Mouse (Mus musculus): ENCODE data around the gene Hic1.
"Not testable (repeated sequence)": the region's sequence is repeated elsewhere in the genome, so short reads cannot be mapped to it uniquely, and the experiment has no call there.

Gene Hic1

GRCm38 (mm10) chr11:75192336-75193214 is 23.3 kb upstream of the Hic1 start:
- peak; percentile 82 for DNase-seq (ENCODE audit: low spot score)

GRCm38 (mm10) chr11:75191841-75192240 is 22.5 kb upstream of the Hic1 start:
- no peak for DNase-seq (ENCODE audit: low spot score)

DNA sequence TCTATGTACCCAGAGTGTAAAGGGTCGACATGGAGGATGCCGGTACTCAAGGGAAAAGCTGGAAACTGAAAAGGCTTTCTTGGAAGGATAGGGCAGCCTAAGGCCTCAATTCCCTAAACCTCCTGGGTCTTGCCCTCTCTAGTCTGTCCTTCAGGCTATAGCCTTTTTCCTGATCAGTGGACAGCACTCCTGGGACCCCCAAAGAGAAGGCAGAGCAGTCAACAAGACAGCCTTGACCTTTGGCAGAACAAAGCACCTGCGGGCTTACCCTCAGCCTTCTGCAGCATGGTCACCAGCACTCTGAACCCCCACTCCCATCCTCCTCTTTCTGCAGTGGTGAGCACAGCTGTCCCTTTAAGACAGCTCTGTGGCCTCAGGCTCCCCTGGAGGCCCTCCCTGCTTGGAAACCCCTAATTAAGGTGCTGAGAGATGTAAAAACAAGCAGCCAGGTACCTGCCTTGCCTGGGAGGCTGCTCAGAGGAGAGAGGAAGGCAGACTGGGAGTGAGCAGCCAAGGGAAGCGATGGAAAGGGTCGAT is 21.7 kb upstream of the Hic1 start, which contains the start of gene Dph1:
Dph1 (minus strand) TSS at position 337 of the 537 bp plus-strand sequence.
- DNase-seq (ENCODE audit: low spot score): no peak

- peak; percentile 96 for DNase-seq (ENCODE audit: low spot score)
Measured at GRCm38 (mm10) chr11:75190371-75190724, 21.0 kb upstream of the Hic1 start.

GRCm38 (mm10) chr11:75189713-75190370 is 20.5 kb upstream of the Hic1 start:
- DNase-seq (ENCODE audit: low spot score): no peak

- no peak for DNase-seq (ENCODE audit: low spot score)
Measured at GRCm38 (mm10) chr11:75184986-75185385, 15.7 kb upstream of the Hic1 start.

- DNase-seq (ENCODE audit: low spot score): no peak
Measured at GRCm38 (mm10) chr11:75184573-75184972, 15.3 kb upstream of the Hic1 start.

DNA sequence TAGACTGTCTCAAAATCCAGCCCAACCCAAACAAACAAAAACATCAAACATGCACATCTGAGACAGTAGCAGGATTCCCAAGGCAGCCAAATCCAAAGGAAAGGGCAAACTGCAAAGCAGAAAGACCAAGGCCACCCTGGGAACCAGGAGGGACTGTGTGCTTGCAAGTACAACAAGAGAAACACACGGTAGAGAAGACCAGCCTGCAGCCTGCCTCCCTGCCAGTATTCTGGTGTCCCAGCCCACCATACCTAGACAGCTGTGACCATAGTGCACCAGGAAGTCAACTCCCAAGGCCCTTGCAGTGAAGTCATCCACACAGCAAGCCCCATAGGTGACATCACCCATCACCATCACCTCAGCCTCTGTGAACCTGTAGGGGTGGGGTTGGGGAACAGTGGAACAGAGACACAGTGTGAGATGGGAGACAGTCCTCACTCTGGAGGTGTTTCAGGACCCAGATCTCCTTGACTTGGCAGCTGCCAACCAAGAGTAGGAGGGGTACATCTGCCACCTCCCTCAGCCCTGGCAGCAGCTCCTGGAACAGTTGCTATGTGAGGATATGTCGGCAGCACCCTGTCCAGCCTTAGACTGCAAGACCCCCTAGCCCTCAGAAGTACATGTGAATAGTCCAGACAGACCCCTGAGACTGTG is 14.7 kb upstream of the Hic1 start:
- no peak for DNase-seq (ENCODE audit: low spot score)

GRCm38 (mm10) chr11:75178672-75179208 is 9.4 kb upstream of the Hic1 start, which contains the start of gene Ovca2:
Ovca2 (minus strand) TSS chr11:75178835.
- peak; percentile 93 for DNase-seq (ENCODE audit: low spot score)

DNA sequence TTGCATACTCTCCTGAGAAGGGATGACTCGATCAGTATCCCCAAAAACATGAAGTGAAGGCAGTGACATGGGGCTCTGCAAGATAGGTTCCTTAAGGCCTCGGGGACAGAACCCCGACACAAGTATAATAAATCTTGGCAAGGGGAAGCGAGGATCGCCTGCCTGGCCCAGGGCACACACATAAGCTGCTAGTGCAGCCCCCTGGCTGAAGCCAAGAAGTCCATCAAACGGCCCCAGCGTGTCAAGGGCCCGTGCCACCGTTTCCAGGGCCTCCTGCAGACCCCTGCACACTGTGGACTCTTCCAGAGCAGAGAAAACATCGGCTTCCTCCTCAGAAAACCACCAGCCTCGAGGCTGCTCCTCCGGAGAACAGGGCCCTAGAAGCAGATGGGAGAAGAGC is 8.7 kb upstream of the Hic1 start:
- no peak for DNase-seq (ENCODE audit: low spot score)

DNA sequence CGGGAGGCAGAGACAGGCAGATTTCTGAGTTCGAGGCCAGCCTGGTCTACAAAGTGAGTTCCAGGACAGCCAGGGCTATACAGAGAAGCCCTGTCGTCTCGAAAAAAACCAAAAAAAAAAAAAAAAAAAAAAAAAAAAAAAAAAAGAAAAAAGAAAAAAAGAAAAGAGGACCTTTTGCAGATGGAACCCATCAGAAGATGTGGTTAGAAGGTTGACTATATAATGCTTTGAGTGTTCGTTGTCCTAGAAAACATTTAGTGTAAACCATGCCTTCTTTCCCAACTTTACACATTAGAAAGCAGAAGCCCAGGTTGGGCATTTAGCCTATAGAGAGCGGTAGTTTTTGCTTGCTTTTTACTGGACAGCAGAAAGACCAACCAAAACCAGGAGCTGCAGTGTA is 5.3 kb upstream of the Hic1 start:
- not testable (repeated sequence) for DNase-seq (ENCODE audit: low spot score)

GRCm38 (mm10) chr11:75173799-75174165 is 4.5 kb upstream of the Hic1 start:
- DNase-seq (ENCODE audit: low spot score): no peak

DNA sequence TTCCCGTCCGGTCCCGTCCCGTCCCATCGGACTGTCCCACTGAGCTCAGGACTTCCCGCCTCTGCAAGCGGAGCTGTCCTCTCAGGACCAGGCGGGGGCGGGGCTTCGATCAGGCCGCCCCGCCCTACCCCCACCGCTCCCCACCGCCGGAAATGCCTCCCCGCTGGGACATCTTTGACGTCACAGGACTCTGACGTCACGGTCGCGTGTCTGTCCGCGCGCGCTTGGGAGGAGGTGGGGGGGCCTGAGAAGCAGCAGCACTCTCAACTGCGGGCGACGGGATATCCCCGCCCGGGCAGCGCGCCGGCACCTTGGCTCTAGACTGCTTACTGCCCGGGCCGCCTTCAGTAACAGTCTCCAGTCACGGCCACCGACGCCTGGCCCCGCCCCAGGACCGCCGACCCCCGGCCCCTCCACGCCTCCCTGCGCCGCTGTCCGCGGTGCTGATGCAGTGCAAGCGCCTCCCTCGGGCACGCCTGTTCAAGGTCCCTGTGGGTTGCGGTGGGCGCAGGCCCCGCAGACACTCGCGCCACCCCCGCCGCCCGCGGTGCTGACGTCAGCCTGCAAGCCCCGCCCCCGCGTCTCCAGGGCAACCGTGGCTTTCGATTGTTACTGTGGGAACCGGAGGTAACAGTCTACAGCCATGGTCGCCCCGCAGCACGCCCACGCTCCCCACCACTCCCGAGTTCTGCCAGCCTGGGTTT is 3.9 kb upstream of the Hic1 start:
- peak; percentile 88 for DNase-seq (ENCODE audit: low spot score)

DNA sequence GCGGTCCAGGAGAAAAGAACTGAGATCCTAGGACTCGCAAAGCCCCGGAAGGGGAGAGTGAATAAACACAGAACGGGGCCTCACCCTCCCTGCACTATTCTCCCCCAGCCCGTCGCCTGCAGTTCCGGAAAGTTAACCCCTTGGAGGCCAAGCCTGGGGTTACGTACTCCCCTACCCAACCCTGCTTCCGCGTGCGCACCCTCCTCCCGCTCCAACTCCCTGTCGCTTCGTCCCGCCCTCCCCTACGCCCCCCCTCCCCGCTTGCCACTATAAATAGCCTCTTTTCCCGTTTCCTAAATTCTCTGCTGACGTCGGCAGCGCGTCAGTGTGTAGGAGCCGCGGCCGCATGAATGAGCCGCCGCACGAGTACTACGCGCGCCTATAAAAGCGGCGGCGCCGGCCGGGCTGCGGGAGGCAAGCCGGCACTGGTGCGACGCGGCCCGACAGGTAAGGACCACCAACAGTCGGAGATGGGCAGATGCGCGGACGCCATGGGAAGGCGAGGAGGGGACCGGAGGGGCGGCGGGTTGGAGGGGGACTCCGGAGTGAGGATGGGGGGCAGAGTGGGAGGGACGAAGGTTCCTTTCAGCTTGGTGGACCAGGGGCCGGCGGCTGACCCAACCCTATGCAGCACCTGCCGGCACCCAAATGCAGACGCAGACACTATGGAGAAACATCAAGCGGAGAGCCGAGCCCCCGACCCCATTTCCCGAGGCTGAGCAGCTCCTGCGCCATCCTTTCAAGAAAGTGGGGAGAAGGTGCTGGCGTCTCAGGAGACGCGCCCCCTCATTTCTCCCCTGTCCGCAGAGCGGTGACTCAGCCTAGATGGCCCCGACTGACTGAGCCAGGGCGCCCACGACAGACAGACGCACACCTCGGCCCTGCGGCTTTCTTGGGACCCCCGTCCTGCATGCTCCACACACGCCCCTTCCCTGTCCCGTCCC is 3.1 kb upstream of the Hic1 start:
- DNase-seq (ENCODE audit: low spot score): no peak

- DNase-seq (ENCODE audit: low spot score): no peak
Measured at GRCm38 (mm10) chr11:75171186-75171865, 2.0 kb upstream of the Hic1 start.

GRCm38 (mm10) chr11:75170136-75170751 is 925 bp upstream of the Hic1 start:
- DNase-seq (ENCODE audit: low spot score): peak; percentile 93

- peak; percentile 91 for DNase-seq (ENCODE audit: low spot score)
Measured at GRCm38 (mm10) chr11:75168590-75169361, 543 bp downstream of the Hic1 start.
